Mouse (Mus musculus): ENCODE data around the gene Urod. TPM values are rescaled to one million over a fixed set of nuclear protein-coding genes. Genes with fewer than 3 reads are reported as not detected.
A peak's percentile ranks its signal among the peaks of the same experiment; 100 is the strongest.

The Urod gene
- 100 to 1,000 TPM in 1 of 4 experiments, 10 to 100 TPM in 3; 85.5 to 108 (median 91.8) TPM for total RNA-seq (2022)

DNA sequence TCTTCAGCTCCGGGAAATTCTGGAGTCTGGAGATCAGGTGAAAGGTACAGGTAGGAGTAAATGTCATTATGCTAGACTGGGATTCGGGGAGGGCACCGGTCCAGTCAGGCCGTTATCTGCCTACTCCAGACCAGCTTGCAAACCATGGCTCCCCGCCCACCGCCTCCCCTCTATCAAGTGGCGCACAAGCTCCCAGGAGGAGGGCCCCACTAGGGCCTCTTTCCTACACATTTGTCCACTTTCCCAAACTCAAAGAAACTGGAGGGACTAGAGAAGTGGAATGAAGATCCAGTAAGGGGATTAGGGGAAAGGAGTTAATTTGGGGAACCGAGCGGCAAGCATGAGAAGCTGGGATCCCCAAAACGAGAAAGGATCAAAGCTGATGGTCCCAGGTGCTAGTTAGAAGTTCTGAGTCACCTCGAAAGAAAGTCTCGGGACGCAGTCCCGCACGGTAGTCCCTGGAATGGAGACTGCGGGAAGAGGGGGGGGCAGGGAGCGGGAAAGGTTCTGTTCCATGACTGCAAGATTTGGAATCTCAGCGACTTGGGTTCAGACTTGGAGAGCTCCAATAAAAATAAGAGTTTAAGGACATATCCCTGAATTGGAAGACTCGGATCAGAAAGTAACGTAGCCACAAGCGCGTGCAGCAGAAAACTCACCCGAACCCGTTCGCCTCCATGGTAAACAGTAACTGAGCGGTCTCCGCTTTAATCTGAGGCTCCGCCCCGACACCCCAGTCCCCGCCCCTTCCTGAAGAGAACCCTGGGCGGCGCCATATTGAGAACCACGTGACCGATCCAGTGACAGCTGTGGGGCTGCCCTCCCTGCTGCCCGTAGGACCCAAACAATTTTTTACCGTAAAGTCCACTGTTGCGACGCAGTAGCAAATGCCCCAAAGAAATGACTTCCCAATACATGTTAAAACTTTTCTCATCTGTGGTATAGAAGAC is at the start of gene Urod:
TSS of gene Urod (minus strand) at position 742 of the 950 bp plus-strand sequence.
- peak; percentile 96 for DNase-seq (ENCODE audit: low spot score)

DNA sequence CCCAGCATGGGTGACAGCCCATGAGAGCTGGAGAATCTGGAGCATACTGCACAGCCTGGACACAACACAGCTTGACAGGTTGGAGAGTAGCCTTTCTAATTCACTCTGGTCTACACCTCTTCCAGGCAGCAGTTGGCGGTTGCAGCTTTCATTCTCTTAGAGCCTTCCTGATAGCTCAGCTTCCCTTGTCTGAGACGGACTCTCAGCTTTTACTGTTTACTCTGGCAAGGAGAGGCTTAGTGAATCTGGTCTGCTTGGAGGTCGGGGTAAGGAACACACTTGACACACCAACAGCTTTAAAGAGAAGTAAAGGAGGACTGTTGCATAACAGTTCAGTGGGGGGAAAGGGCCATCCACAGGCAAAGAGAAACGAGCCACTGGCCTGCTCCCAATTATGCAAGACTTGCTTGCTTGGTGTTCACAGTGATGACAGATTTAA is 47.1 kb upstream of the Urod start:
- DNase-seq (ENCODE audit: low spot score) = peak; percentile 81

DNA sequence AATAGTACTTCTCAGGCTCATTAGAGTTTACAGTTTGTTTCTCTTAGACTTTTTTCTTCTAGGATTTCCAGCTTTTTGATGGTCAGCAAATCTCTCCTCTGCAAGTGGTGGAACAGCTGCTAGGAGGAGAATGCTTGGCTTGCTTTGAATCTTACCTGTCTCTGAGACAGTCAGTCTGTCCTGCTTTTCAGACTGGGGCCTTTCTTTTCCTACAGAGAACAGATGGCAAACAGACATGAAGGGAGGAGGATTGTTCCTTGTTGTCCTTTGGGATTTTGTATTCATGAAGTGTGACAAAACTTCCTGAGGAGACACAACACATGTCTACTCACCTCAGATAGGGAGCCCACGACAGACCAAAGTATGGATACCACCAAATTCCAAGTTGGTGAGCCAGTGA is 46.6 kb upstream of the Urod start:
- peak; percentile 17 for DNase-seq (ENCODE audit: low spot score)

DNA sequence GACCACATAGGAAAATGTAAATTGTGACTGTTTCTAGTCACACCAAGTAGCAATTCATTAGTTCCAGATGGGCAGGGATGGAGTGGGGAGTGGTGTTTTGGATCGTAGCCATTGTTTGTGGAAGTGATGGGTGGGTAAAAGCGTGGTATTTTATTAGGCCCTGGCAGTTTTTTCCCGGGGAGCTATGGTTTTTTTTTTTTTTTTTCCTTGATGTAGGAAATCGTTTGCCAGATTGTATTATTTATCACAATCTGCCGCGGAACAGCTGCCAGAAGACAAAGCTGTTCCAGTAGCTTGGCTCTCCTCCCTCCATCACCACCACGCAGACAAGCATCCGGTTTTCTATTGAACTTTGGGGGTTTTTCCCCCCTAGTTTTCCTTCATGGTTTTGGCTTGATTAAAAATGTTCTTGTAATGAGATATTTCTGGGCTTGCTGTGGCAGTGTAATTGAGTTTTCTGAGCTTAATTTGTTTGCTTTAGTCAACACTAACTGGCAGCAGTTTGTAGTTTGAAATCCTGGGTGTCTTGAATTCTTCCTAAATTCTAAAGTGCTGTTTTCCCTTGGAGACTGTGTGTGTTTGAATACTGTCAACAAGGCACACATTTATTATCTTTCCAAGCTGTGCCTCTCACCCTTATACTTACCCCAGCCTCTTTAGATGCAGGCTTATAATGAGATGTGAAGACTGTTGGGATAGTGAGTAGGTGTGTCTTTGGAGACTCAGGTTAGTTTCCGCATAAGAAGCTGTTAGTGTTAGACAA is 45.9 kb upstream of the Urod start:
- DNase-seq (ENCODE audit: low spot score) = peak; percentile 55

DNA sequence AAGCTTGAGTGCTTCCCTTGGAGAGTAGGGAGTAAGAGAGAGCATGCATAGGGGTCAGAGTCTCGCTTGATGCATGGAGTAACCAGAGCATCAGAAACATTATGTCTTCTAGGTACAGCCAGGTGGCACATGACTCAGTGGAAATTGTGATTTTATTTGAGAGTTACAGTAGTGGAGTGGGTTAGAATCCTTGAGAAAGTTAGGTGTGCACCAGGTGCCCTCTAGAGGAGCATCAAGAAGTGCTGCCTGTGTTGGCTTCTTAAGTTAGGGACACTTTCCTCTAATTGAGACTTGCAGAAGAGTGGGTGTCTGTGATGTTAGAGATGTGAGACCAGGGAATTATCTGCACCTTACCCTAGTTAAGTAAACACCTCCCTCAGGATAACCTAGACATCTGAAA is 36.9 kb upstream of the Urod start:
- no peak for DNase-seq (ENCODE audit: low spot score)

DNA sequence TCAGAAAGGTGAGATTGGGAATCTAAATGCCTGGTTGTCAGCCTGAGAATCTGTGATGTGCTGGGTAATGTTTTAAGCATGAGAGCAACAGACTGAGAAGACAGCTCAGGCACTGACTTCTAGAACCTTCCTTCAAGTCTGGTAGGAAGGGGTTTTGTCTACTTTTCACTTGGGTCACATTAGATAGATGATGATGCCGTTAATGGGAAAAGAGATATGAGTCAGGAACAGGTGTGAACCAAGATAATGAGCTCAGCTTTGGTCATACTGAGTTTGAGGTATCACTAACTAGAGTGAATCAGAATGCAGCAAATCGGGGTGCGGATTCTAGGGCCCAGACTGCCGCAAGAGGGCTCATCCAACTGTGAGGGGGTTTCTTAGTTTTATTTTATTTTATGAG is 29.3 kb upstream of the Urod start:
- no peak for DNase-seq (ENCODE audit: low spot score)

DNA sequence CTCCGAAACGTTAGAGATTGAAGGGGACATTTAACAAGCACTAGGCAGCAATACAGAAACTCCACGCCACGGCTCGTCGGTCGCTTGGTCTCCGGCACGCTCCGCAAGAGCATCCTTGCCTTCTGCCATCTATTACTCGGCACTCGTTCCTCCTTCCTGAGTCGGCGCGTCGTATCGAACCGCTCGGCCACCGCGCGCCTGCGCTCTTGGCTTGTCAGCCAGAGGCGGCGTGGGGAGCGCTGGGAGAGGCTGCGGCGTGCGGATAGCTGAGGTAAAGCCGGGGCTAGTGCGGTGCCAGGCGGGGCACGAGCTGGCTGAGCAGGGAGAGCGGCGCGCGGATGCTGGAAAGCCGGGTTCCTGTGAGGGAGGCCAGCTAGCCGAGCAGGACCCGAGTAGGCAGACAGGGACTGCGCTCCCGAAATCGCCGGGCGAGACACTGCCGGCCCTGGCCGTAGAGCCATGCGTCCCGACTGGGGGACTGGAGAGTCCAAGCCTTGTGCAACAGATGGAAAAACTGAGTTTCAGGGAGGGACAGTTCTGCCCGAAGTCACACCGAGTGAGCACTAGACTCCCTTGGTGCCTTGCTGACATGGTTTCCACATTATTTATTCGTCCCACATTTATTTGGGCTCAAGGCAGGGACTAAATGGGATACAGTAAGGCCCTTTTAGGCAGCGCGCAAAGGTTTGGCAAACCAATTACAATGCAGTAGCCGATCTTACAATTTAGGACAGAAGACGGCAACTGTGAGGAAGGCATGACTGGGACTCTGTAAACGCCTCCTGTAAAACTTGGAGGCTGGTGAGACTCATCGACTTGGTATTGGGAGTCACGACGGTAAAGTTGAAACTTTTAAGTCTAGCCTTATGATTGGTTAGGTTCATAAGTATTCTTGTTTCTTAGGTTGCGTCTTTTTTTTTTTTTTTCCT is 25.3 kb upstream of the Urod start, which contains the start of gene Eif2b3:
TSS of gene Eif2b3 (plus strand) at position 197 of the 929 bp plus-strand sequence.
- peak; percentile 89 for DNase-seq (ENCODE audit: low spot score)

DNA sequence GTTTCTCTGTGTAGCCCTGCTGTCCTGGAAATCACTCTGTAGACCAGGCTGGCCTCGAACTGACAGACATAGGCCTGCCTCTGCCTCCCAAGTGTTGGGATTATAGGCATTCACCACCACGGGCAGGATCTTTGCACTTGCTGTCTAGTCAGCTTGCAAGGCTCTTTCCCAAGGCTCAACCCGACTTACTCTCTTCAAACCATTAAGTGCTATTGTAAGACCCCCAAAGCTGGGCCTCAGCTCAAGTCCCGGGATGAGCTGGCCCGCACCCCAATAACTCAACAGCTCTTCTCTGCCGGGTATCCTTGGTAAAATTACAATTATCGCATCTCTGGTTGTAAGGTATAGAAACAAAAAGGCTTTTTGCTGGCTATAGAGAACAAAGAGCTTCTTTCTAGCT is 24.1 kb upstream of the Urod start:
- no peak for DNase-seq (ENCODE audit: low spot score)

DNA sequence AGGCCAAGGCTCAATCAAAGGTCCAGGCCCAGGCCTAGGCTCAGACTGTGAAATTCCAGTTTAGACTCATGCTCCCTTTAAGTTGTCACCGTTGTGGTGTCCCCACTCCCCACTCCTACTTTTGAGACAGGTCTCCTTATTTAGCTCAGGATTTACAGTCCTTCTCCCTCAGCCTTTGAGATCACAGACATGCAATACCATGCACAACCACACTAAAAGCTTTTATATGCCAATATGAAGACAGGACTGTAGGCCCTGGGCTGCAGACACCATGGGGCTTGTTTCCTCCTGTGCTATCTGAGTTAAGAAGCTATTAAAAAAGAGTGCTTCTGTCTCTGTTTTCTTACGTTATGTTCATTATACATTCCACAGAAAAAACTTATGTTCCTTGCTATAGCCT is 23.5 kb upstream of the Urod start:
- DNase-seq (ENCODE audit: low spot score) = no peak

DNA sequence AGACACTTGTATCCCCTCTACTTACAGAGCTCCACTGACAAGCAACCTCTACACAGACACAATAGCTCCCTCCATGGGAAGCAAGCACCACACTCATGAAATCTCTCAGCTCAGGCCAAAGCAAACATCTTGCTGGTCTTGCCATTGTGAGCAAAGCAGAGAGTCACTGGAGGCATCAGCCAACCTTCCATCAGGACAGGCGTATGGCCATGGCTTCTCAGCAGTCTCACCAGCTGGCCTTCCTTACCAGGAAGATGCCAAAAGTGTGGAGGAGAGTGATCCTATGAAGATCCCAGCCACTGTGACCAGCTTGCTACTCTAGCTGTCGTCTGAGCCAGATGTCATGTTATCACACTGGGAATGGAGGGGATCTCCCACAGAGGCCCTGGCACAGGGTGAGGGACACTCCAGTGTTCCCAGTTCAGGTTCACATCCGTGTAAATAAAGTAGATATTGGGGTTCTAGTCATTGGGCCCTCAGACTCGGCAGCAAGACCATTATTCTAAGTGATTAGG is 20.7 kb upstream of the Urod start:
- no peak for DNase-seq (ENCODE audit: low spot score)

DNA sequence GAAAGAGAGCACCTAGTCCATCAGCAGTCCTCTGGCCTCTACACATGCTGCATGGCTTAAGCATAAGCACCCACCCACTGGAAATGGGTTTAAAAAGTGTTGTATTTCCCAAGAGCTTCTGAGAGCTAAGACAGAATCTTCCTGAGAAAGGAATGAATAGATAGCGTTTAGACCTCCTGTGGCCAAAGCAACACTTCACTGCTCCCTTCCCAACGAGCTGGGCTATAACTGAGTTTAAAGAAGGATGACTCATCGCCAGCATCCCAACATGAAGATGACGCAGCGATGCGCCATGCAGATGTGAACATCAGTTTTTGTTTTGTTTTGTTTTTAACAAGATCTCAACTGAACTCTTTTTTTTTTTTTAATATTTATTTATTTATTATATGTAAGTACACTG is 19.4 kb upstream of the Urod start:
- no peak for DNase-seq (ENCODE audit: low spot score)

DNA sequence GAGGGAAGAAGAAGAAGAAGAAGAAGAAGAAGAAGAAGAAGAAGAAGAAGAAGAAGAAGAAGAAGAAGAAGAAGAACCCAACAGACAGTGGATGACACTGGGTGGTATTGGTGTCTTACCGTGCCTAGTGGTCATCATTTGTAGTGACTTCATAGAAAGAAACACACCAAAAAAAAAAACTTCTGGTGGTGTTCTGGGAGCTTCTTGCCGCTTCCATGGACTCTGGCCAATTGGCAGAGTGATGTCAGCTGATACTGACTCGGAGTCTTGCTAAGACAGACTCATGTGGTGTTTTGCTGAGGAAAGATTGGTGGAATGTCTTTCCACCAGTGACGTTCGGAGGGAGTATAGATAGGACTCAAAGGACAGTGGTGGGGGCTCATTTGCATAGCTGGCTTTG is 16.0 kb upstream of the Urod start:
- DNase-seq (ENCODE audit: low spot score) = no peak

DNA sequence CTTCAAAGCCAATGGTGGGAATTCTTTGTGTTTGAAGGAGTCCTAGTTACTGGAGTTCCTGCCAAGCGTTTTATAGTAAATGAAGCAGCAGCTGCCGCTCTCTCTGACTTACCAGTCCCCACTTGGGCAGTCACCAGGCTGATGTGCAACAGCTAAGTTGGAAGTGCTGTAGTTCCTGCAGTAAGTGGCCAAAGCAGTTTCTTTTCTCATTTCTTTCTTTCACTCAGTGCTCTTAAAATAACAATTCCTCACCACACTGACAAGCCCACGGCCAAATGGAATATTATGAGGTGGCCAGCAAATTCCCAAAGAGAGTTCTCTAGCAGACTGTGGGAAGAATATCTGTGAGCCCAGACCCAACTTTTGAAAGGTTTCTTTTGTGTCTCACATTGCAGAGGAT is 12.8 kb upstream of the Urod start:
- no peak for DNase-seq (ENCODE audit: low spot score)

DNA sequence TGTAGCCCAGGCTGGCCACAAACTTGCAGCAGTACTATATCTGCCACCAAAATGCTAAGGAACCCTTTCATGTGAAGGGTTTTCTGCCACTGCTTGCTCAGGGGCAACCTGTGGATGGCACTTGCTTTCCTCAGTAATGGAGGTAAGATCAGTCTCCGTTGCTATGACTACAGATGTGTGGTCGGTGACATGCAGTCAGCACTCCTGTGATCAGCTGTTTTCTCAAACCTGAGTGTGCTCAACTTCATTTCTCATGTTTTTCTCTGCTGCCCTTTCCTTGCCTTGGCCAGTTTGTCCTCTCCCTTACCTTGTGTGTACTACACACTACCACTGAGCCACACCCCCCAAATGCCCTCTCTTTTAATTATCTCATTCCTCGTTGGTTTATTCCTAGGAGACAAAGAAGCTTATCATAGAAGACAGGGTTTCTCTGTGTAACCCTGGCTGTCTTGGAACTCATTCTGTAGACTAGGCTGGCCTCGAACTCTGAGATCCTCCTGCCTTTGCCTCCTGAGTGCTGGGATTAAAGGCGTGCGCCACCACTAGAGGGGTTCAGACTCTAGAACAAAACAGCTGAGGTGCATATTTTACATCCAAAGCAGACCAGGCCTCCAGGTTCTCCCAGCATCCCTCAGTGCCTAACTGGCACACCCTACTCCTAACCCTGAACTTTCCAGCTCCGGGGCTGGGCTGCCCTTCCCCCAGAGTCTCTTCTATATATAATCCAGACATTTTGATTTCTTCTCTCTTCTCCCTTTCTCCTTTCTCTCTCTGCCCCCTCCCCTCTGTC is 11.6 kb upstream of the Urod start:
- no peak for DNase-seq (ENCODE audit: low spot score)

DNA sequence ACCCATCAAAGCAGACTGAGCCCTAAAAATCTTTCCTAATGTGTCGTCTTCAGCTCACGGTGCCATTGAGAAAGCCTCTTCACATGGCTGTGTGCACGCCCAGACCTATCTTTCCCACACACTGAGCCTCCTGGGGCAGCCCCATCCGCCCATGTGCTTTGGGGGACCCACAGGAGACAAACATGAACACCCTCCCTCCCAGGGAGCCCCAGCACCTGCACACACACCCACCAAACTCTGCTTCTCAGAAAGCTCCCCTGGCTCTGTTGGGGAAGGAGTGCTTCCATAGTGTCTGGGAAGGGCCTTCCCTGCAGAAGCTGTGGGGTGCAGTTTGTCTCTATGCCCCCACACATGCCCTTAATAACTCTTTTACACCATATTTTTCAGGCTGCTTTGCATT is 10.4 kb upstream of the Urod start:
- no peak for DNase-seq (ENCODE audit: low spot score)

DNA sequence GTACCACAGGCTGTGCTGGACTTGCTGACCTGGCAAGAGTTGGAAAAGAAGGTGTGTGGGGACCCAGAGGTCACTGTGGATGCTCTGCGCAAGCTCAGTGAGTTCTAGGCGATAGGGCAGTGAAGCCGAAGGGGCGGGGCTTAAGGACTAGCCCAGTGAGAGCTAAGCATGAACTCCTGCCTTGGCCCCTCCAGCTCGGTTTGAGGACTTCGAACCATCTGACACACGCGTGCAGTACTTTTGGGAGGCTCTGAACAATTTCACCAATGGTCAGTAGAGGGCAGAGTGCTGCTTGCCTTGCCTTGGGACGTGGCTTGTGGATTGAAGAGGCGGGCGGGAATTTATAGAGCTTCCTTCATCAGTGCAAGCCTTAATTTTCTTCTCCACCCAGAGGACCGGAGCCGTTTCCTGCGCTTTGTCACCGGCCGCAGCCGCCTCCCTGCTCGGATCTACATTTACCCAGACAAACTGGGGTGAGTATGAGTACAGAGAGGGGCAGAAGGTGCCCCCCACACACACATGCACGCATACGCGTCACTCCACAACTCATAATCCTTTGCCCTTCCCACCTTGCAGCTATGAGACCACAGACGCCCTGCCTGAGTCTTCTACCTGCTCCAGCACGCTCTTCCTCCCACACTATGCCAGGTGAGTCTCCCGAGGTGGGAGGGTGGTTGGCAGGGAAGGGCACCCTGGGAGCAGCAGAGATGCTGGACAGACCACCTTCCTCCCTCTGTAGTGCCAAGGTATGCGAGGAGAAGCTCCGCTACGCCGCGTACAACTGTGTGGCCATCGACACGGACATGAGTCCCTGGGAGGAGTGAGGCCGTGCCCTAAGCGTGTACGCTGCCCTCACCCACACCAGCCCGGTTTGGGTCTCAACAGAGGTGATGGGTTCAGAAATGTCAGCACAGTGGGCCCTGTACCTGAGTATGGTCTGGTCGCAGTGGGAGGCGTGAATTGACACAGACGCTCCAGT is 8.6 kb upstream of the Urod start:
- DNase-seq (ENCODE audit: low spot score) = peak; percentile 68

DNA sequence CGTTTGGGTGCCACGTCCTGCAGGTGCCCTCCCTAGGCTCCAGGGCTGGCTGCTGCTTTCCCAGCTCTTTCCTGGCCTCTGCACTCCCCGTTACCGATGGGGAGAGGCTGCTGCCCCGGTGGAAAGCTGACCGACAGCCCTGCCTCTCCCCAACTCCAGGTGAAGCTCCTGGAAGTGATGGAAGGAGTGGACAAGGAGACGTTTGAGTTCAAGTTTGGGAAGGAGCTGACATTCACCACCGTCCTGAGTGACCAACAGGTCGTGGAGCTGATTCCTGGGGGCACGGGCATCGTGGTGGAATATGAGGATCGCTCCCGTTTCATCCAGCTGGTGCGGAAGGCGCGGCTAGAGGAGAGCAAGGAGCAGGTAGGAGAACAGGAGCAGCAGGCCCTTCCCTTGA is 7.7 kb upstream of the Urod start:
- no peak for DNase-seq (ENCODE audit: low spot score)

DNA sequence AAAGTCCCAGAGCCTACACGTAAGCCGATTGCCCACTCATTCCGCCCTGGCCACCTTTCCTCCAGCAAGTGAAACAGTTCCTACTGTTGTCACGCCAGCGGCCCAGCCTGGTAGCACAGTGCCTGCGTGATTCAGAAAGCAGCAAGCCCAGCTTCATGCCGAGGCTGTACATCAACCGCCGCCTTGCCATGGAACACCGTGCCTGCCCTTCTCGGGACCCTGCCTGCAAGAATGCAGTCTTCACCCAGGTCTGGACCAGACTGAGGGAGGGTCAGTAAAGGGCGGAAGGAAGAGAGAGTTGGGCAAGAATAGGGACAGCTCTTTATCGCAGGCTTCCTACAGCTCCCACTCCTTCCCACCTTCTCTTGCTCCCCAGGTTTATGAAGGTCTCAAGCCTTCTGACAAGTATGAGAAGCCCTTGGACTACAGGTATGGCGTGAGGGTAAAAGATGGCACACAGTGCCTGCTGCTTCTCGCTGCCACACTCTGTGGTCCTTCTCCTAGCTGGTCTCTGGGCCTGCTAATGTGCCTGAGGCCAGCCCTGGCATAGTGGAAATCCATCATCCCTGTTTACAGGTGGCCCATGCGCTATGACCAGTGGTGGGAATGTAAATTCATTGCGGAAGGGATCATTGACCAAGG is 5.4 kb upstream of the Urod start:
- DNase-seq (ENCODE audit: low spot score) = no peak

DNA sequence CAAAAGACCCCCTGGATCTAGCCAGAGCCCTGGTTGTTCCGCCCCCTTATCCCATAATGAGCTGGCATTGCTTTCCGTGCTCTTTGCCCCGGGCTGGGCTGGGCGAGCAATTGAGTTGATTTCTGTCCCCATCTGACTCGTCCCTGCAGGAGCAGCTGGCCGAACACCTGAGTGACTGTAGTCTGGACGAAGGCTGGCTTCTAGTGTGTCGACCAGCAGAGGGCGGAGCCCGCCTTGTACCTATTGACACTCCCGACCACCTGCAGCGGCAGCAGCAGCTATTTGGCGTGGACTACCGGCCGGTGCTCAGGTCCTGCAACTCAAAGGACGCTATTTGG is 1.6 kb upstream of the Urod start:
- peak; percentile 28 for DNase-seq (ENCODE audit: low spot score)

All from heart, adult 8-10 months (tissue).